Mouse (Mus musculus): ENCODE results near the gene Ager. TPM values are rescaled to one million over a fixed set of nuclear protein-coding genes. Genes with fewer than 3 reads are reported as not detected.

The Ager gene
- polyA plus RNA-seq (2017; shearing (Covaris generic)): 2.5 TPM

GRCm38 (mm10) chr17:34597566-34598095, at the start of gene Ager:
Gene Ager (plus strand): TSS chr17:34597862.

GRCm38 (mm10) chr17:34564003-34564421, 33.6 kb upstream of the Ager start, which contains the start of gene Notch4:
Gene Notch4 (plus strand): TSS chr17:34564268.

GRCm38 (mm10) chr17:34589681-34590101, 8.0 kb upstream of the Ager start, which contains the start of gene Gpsm3:
Gene Gpsm3 (plus strand): TSS chr17:34589806.

GRCm38 (mm10) chr17:34591029-34591993, 6.4 kb upstream of the Ager start, which contains the start of gene Pbx2:
Gene Pbx2 (plus strand): TSS chr17:34591266.

GRCm38 (mm10) chr17:34603375-34604060, 5.9 kb downstream of the Ager start, which contains the start of gene Rnf5:
Gene Rnf5 (minus strand): TSS chr17:34603690.

GRCm38 (mm10) chr17:34604061-34604508, 6.4 kb downstream of the Ager start, which contains the start of gene Agpat1:
Gene Agpat1 (plus strand): TSS chr17:34604262.

GRCm38 (mm10) chr17:34615871-34616270, 18.2 kb downstream of the Ager start, which contains the start of gene Egfl8:
Gene Egfl8 (minus strand): TSS chr17:34615971.

GRCm38 (mm10) chr17:34627943-34628643, 30.4 kb downstream of the Ager start, which contains the start of gene Ppt2:
Gene Ppt2 (minus strand): TSS chr17:34628510.

GRCm38 (mm10) chr17:34629221-34629751, 31.6 kb downstream of the Ager start, which contains the start of gene Prrt1:
Gene Prrt1 (plus strand): TSS chr17:34629533.

GRCm38 (mm10) chr17:34644608-34645007, 46.9 kb downstream of the Ager start, which contains the start of gene Fkbpl:
Gene Fkbpl (plus strand): TSS chr17:34644764.

GRCm38 (mm10) chr17:34646906-34647787, 49.5 kb downstream of the Ager start, which contains the start of gene Atf6b:
Gene Atf6b (plus strand): TSS chr17:34647146.

Other genes starting within 250 kb of the Ager start
- gene Btnl2, start 243.0 kb upstream of the Ager start, polyA plus RNA-seq (2017; shearing (Covaris generic)): 0.43 TPM
- gene Btnl1, start 220.7 kb upstream of the Ager start, polyA plus RNA-seq (2017; shearing (Covaris generic)): not detected
- gene BC051142, start 199.0 kb upstream of the Ager start, polyA plus RNA-seq (2017; shearing (Covaris generic)): 0.54 TPM
- not detected for gene Btnl4, start 120.5 kb upstream of the Ager start, polyA plus RNA-seq (2017; shearing (Covaris generic))
- not detected for gene Btnl6, start 80.5 kb upstream of the Ager start, polyA plus RNA-seq (2017; shearing (Covaris generic))
- gene Notch4, start 33.6 kb upstream of the Ager start, polyA plus RNA-seq (2017; shearing (Covaris generic)): 0.12 TPM
- 296 TPM for gene Gpsm3, start 8.1 kb upstream of the Ager start, polyA plus RNA-seq (2017; shearing (Covaris generic))
- 20.0 TPM for gene Pbx2, start 6.6 kb upstream of the Ager start, polyA plus RNA-seq (2017; shearing (Covaris generic))
- gene Rnf5, start 5.8 kb downstream of the Ager start, polyA plus RNA-seq (2017; shearing (Covaris generic)): 97.3 TPM
- 23.3 TPM for gene Agpat1, start 6.4 kb downstream of the Ager start, polyA plus RNA-seq (2017; shearing (Covaris generic))
- gene Egfl8, start 18.1 kb downstream of the Ager start, polyA plus RNA-seq (2017; shearing (Covaris generic)): 2.8 TPM
- gene Ppt2, start 30.6 kb downstream of the Ager start, polyA plus RNA-seq (2017; shearing (Covaris generic)): 22.3 TPM
- gene Prrt1, start 31.7 kb downstream of the Ager start, polyA plus RNA-seq (2017; shearing (Covaris generic)): 6.9 TPM
- gene Fkbpl, start 46.9 kb downstream of the Ager start, polyA plus RNA-seq (2017; shearing (Covaris generic)): 5.5 TPM
- gene Atf6b, start 49.3 kb downstream of the Ager start, polyA plus RNA-seq (2017; shearing (Covaris generic)): 78.5 TPM
- gene Tnxb, start 72.7 kb downstream of the Ager start, polyA plus RNA-seq (2017; shearing (Covaris generic)): not detected
- gene C4b, start 146.0 kb downstream of the Ager start, polyA plus RNA-seq (2017; shearing (Covaris generic)): not detected
- gene Cyp21a1, start 206.7 kb downstream of the Ager start, polyA plus RNA-seq (2017; shearing (Covaris generic)): not detected
- gene Stk19, start 239.1 kb downstream of the Ager start, polyA plus RNA-seq (2017; shearing (Covaris generic)): 31.8 TPM
- gene Dxo, start 239.2 kb downstream of the Ager start, polyA plus RNA-seq (2017; shearing (Covaris generic)): 78.8 TPM